Mouse (Mus musculus) brain, embryonic 14.5 days (tissue): ENCODE measurements at regions not wholly inside any gene's neighbourhood (a gene's known extent, or its start where the extent isn't known, plus 50 kb on each side); places are given as distances from the start of the nearest gene placed in this dataset.
A peak's percentile ranks its signal among the peaks of the same experiment; 100 is the strongest.

Source experiments
- DNase-seq: peaks from one replicate; pipeline ENCODE4 v3.0.0-alpha.2; 2011; ENCODE audit warnings: low read depth
- CTCF ChIP-seq: fragments of 200-500 bp; IDR thresholded peaks from 2 replicates; pipeline ENCODE4 v1.5.1; 2012; ENCODE audit warnings: inconsistent platforms, mild to moderate bottlenecking, moderate library complexity, borderline replicate concordance; ENCODE audit not compliant: insufficient read depth, insufficient read length; ENCODE audit errors: extremely low read depth
- POLR2A ChIP-seq: fragments of 200-500 bp; IDR thresholded peaks from 2 replicates; pipeline ENCODE4 v1.6.1; 2012; ENCODE audit warnings: mild to moderate bottlenecking, inconsistent platforms, borderline replicate concordance; ENCODE audit not compliant: poor library complexity, insufficient read depth, insufficient read length, severe bottlenecking; ENCODE audit errors: extremely low read depth

GRCm38 (mm10) chrX:109686502-109687130, 490.1 kb downstream of the Gm6377 start:
- TF ChIP-seq POLR2A (no peak), CTCF (no peak)
- DNase-seq: no peak

DNA sequence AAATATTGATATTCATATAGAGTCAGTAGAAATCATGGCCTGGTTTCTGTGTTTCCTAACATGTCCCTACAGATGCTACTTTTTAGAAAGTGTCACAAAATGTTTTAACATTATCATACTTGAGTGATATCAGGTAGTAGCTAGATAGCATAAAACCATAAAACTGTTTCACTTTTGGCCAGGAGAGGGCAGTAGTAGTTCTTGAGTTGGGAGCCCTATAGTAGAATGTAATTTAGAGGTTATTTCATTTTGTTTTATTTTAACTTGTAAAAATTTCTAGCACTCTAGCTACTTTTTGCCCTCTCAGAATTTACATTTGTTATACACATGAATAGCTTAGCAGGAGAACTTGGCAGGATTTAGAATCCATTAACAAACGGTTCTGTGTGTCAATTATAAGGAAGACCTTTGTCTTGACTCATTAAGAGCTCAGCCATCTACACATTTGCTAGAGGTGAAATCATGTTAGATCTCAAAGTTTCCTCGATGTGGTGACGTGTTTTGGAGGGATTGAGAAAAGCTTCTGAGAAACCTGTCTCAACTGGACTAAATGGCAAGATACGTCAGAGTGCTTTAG, 538.5 kb downstream of the Gm6377 start:
- no peak for TF ChIP-seq CTCF
- no peak for TF ChIP-seq POLR2A
- peak; percentile 70 for DNase-seq

DNA sequence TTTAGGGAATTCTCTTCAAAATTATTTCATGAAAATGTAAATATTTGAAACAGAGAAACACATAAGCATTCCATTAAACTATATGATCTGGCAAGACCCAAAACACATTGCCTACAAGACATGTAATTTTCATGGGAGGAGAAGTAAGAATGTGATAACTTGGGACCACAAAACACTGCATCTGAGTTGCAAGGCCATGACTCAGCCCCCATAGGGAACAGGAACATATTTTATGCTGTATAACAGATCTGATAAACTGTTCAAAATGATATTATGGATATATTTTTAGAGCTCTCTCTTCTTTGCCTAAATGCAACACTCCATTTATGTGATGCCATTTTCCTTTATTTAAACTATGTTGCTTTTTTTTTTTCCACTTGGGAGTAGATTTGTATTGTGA, 539.4 kb downstream of the Gm6377 start:
- DNase-seq: no peak
- no peak for TF ChIP-seq CTCF
- TF ChIP-seq POLR2A: no peak
